Mouse (Mus musculus) bone marrow, adult 2 months (tissue): Measurements from ENCODE around the gene Adamtsl4. TPM values are rescaled to one million over a fixed set of nuclear protein-coding genes. Genes with fewer than 3 reads are reported as not detected.

Experiments
- H3K27ac ChIP-seq: fragments of 200-500 bp; 2 replicates; pipeline ENCODE4 v1.5.1; 2012; ENCODE audit warnings: low read depth, mild to moderate bottlenecking, control low read depth, inconsistent platforms, low read length; ENCODE audit not compliant: control insufficient read depth, poor library complexity, insufficient read depth
- H3K4me1 ChIP-seq: fragments of 200-500 bp; 2 replicates; pipeline ENCODE4 v1.6.1; 2011; ENCODE audit warnings: low read length; ENCODE audit not compliant: control insufficient read depth, insufficient read depth
- H3K4me3 ChIP-seq: fragments of 200-500 bp; replicated peaks from 2 replicates; pipeline ENCODE3; 2011; ENCODE audit warnings: mild to moderate bottlenecking, low read depth, low read length, control low read depth; ENCODE audit not compliant: control insufficient read depth
- CTCF ChIP-seq: fragments of 200-500 bp; IDR thresholded peaks from 2 replicates; pipeline ENCODE4 v1.5.1; 2011; ENCODE audit warnings: low read length, control low read depth; ENCODE audit not compliant: control insufficient read depth, insufficient read depth
- POLR2A ChIP-seq: fragments of 200-500 bp; IDR thresholded peaks from 2 replicates; pipeline ENCODE4 v1.6.1; 2011; ENCODE audit warnings: low read depth, mild to moderate bottlenecking, control low read depth, low read length, borderline replicate concordance; ENCODE audit not compliant: control insufficient read depth
- WGBS: fragments of 180-500 bp; shearing (Covaris S2); methylation state at CpG from one replicate; pipeline ENCODE4 v1.1.7; 2018; 5-methylcytosine and 5-hydroxymethylcytosine counted together
- polyA plus RNA-seq: library from polyadenylated mRNA; stranded (reverse); fragments of >200 nt; gene quantifications from 2 replicates; pipeline ENCODE4 v1.2.4, GENCODE M21; 2011; ENCODE audit warnings: low replicate concordance; ENCODE audit not compliant: missing spikeins, insufficient read depth, insufficient read length

The Adamtsl4 gene
- polyA plus RNA-seq, 1 experiment: 2.7 TPM

GRCm38 (mm10) chr3:95651391-95652203 lies 36.1 kb downstream of the Adamtsl4 start:
- no peak for TF ChIP-seq POLR2A
- no peak for TF ChIP-seq CTCF
- 50% methylated on average over 16 of the region's 16 CpGs for WGBS
- peak overlapping the region; percentile 94 for H3K27ac ChIP-seq
- no peak overlapping the region for H3K4me3 ChIP-seq
- peaks cover 6% of the 10 kb centered on the region; the same call in 1 of the 2 replicates for H3K4me1 ChIP-seq

GRCm38 (mm10) chr3:95651033-95651373 lies 36.7 kb downstream of the Adamtsl4 start:
- no peak for TF ChIP-seq CTCF
- no peak for TF ChIP-seq POLR2A
- WGBS: 39% methylated on average over 3 of the region's 3 CpGs
- Histone ChIP-seq H3K4me3 (peak overlapping the region; percentile 29), H3K4me1 (peaks cover 6% of the 10 kb centered on the region; the same call in 1 of the 2 replicates), H3K27ac (peak overlapping the region; percentile 94)

- Histone ChIP-seq H3K27ac (peak overlapping the region; percentile 96), H3K4me3 (peak overlapping the region; percentile 29), H3K4me1 (peaks cover 8% of the 10 kb centered on the region)
- no peak for TF ChIP-seq CTCF
- 15% methylated on average over 6 of the region's 6 CpGs for WGBS
Measured at GRCm38 (mm10) chr3:95650276-95651032, 37.3 kb downstream of the Adamtsl4 start.

GRCm38 (mm10) chr3:95648016-95648415 lies 39.7 kb downstream of the Adamtsl4 start:
- 85% methylated on average over 5 of the region's 5 CpGs for WGBS
- TF ChIP-seq POLR2A (no peak), CTCF (no peak)
- peaks cover 9% of the 10 kb centered on the region for H3K4me1 ChIP-seq
- no peak overlapping the region for H3K27ac ChIP-seq
- no peak overlapping the region for H3K4me3 ChIP-seq

- H3K4me3 ChIP-seq: no peak overlapping the region
- TF ChIP-seq CTCF (no peak), POLR2A (no peak)
- peak overlapping the region; percentile 31; the same call in 1 of the 2 replicates for H3K27ac ChIP-seq
- 31% methylated on average over 10 of the region's 10 CpGs for WGBS
- peaks cover 3% of the 10 kb centered on the region for H3K4me1 ChIP-seq
Measured at GRCm38 (mm10) chr3:95645313-95646235, 42.1 kb downstream of the Adamtsl4 start.

- Histone ChIP-seq H3K4me1 (peaks cover 3% of the 10 kb centered on the region), H3K4me3 (no peak overlapping the region), H3K27ac (no peak overlapping the region)
- no peak for TF ChIP-seq CTCF
- no peak for TF ChIP-seq POLR2A
- 69% methylated on average over 7 of the region's 7 CpGs for WGBS
Measured at GRCm38 (mm10) chr3:95643097-95643496, 44.6 kb downstream of the Adamtsl4 start.

- H3K4me1 ChIP-seq: no peaks in the 10 kb centered on the region; the same call in 1 of the 2 replicates
- H3K27ac ChIP-seq: 0 out of 2 replicates have a peak overlapping the region, but pooled peaks have one; percentile 24
- TF ChIP-seq POLR2A (no peak), CTCF (0 out of 2 replicates have a peak, but pooled peaks have one; percentile 9)
- no peak overlapping the region for H3K4me3 ChIP-seq
- WGBS: 88% methylated on average over 1 of the region's 1 CpGs
Measured at GRCm38 (mm10) chr3:95639694-95640093, 48.0 kb downstream of the Adamtsl4 start.
